Mouse (Mus musculus) retina, postnatal 7 days (tissue): ENCODE data around the gene Nrl.

ENCODE experiments used
- DNase-seq: peaks from one replicate; pipeline ENCODE4 v3.0.0-alpha.2; 2012; ENCODE audit warnings: low read depth, low spot score

The Nrl gene

GRCm38 (mm10) chr14:55486836-55487235 is 37.9 kb downstream of the Nrl start:
- DNase-seq = no peak

DNA sequence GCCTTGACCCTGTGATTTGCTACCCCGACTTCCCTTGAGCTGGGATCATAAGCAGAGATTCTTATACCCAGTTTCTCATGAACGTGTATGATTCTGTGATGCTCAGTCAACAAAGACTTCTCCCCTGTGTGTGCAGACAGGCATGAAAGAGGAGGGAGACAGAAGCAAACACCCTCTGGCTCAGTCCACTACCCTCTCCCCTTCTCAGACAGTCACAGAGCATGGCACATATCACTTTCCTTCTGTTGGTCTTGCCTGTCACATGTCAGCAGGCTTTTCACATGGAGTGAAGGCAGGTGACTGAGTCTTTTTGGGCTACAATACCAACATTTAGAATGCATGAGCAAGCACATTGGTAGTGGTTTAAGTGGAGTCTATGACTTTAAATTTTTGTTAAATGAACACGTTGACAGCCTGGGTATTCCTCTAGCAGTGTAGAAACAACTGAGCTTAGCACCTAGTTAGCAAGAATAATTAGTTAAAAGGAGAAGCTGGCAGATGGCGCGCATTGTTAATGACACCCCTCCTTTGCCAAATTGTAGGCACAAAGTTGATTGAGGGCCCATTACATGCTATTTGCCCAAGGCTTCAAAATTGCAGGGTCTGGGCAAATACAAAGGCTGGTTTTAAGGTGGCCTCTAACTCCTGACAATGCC is 40.2 kb downstream of the Nrl start:
- DNase-seq = no peak

- DNase-seq = no peak
Observed at GRCm38 (mm10) chr14:55479629-55480028, 45.2 kb downstream of the Nrl start.

DNA sequence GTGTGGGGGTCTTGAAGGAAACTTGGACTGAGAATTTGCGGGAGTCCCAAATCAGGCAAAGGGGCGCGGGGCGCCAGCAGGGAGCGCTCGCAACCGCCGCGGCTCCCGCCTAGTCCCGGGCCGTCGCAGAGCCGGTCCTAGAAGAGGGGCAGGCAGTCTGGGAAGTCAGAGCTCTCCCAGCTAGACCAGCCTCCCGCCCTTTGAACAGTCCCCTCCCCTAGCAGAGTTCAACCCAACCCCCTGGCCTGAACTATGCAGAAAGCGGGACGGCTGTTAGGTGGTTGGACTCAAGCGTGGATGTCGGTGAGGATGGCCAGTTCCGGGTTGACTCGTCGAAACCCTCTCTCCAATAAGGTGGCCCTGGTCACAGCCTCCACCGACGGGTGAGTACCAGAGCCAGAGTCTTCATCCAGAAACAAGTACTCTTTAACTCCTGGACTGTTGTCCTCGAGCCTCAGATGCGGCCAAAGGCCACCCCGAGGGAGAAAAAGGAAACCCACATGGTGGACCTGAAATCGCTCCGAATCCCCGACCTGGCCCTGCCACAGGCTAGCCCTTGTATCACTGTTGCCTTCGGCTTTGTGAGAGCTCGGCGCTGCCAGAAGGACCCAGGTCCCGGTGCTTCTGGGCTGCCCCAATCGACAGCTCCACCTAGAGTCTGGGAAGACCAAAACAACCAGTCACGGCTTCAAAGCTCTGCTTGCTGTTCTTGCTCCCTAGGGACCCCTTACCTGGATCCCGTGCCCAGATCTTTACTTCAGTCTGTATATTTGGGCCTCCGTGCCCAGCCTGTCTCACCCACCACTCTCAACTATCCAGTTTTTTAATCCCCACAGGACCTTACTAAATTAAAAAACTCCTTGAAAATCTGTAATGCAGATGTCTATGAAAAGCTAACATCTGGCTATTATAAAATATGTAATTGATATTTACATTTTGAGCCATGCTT is 45.9 kb downstream of the Nrl start, which contains the start of gene Dhrs4:
Gene Dhrs4, plus strand, starts transcription at position 108 of the 949 bp plus-strand sequence.
- DNase-seq = peak; percentile 70

- DNase-seq = no peak
Observed at GRCm38 (mm10) chr14:55477829-55478228, 47.0 kb downstream of the Nrl start.

GRCm38 (mm10) chr14:55477421-55477820 is 47.4 kb downstream of the Nrl start:
- DNase-seq = no peak

GRCm38 (mm10) chr14:55475654-55476053 is 49.1 kb downstream of the Nrl start:
- DNase-seq = no peak

GRCm38 (mm10) chr14:55470806-55471205 is 54.0 kb downstream of the Nrl start:
- DNase-seq = no peak

- DNase-seq = no peak
Observed at GRCm38 (mm10) chr14:55469821-55470220, 55.0 kb downstream of the Nrl start.

DNA sequence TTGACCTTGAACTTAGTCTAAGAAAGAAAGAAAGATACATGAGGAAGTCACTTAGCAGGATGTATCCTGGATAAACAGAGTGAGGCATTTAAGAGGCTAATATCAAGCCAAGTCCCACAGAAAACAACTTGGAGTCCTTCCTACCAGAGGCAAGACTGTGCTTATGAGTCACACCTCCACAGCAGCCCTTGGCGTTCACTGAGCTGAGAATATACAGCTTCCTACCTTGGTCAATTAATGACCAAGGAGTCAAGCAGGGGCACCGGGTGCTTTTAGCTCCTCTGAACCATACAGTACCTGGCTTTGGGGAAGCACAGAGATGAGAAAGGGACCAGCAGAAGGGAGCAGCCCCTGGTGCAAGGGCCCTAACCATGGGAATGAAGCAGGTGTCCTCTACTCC is 55.7 kb downstream of the Nrl start:
- no peak for DNase-seq
